Mouse (Mus musculus): ENCODE measurements around the gene Muc1. TPM values are rescaled to one million over a fixed set of nuclear protein-coding genes. Genes with fewer than 3 reads are reported as not detected.
"Not testable (repeated sequence)": the region's sequence is repeated elsewhere in the genome, so short reads cannot be mapped to it uniquely, and the experiment has no call there.

The Muc1 gene
- polyA plus RNA-seq, 1 experiment: 0.99 TPM

- 87% methylated on average over 6 of the region's 6 CpGs for WGBS
- DNase-seq (ENCODE audit: low read depth, low spot score): no peak
Measured at GRCm38 (mm10) chr3:89208736-89209135, 20.1 kb upstream of the Muc1 start.

- WGBS: 93% methylated on average over 7 of the region's 7 CpGs
- no peak for DNase-seq (ENCODE audit: low read depth, low spot score)
Measured at GRCm38 (mm10) chr3:89209731-89210130, 19.1 kb upstream of the Muc1 start.

GRCm38 (mm10) chr3:89210162-89210561 is 18.7 kb upstream of the Muc1 start:
- WGBS: 68% methylated on average over 13 of the region's 13 CpGs
- DNase-seq (ENCODE audit: low read depth, low spot score): no peak

GRCm38 (mm10) chr3:89210731-89211130 is 18.1 kb upstream of the Muc1 start:
- DNase-seq (ENCODE audit: low read depth, low spot score): no peak
- 52% methylated on average over 7 of the region's 7 CpGs for WGBS

- no peak for DNase-seq (ENCODE audit: low read depth, low spot score)
- 1% methylated on average over 68 of the region's 69 CpGs for WGBS
Measured at GRCm38 (mm10) chr3:89213803-89214530, 14.9 kb upstream of the Muc1 start.

GRCm38 (mm10) chr3:89214681-89215411 is 14.0 kb upstream of the Muc1 start, which contains the start of gene Thbs3:
TSS of gene Thbs3 (plus strand) at chr3:89215180.
- WGBS: 3% methylated on average over 19 of the region's 19 CpGs
- no peak for DNase-seq (ENCODE audit: low read depth, low spot score)

- under 1% methylated on average over 6 of the region's 6 CpGs for WGBS
- DNase-seq (ENCODE audit: low read depth, low spot score): no peak
Measured at GRCm38 (mm10) chr3:89215853-89216252, 13.0 kb upstream of the Muc1 start.

GRCm38 (mm10) chr3:89216407-89216806 is 12.4 kb upstream of the Muc1 start:
- not testable (repeated sequence) for DNase-seq (ENCODE audit: low read depth, low spot score)
- 71% methylated on average over 7 of the region's 7 CpGs for WGBS

- 93% methylated on average over 1 of the region's 1 CpGs for whole genome bisulfite sequencing
Measured at GRCm38 (mm10) chr3:89218271-89218670, 10.6 kb upstream of the Muc1 start.

GRCm38 (mm10) chr3:89219546-89219945 is 9.3 kb upstream of the Muc1 start:
- 60% methylated on average over 8 of the region's 8 CpGs for WGBS
- no peak for DNase-seq (ENCODE audit: low read depth, low spot score)

More at GRCm38 (mm10) chr3:89218271-89218670, 10.6 kb upstream of the Muc1 start:
- no peak for DNase-seq (ENCODE audit: low read depth, low spot score)

- no peak for DNase-seq (ENCODE audit: low read depth, low spot score)
- 83% methylated on average over 5 of the region's 5 CpGs for WGBS
Measured at GRCm38 (mm10) chr3:89221167-89221566, 7.7 kb upstream of the Muc1 start.

- WGBS: 81% methylated on average over 11 of the region's 11 CpGs
Measured at GRCm38 (mm10) chr3:89224796-89225195, 4.1 kb upstream of the Muc1 start.

GRCm38 (mm10) chr3:89225321-89225815 is 3.5 kb upstream of the Muc1 start:
- WGBS: 79% methylated on average over 12 of the region's 12 CpGs
- no peak for DNase-seq (ENCODE audit: low read depth, low spot score)

More at GRCm38 (mm10) chr3:89224796-89225195, 4.1 kb upstream of the Muc1 start:
- DNase-seq (ENCODE audit: low read depth, low spot score): no peak

- DNase-seq (ENCODE audit: low read depth, low spot score): no peak
- 79% methylated on average over 4 of the region's 4 CpGs for WGBS
Measured at GRCm38 (mm10) chr3:89225918-89226317, 2.9 kb upstream of the Muc1 start.

- WGBS: 76% methylated on average over 11 of the region's 11 CpGs
- no peak for DNase-seq (ENCODE audit: low read depth, low spot score)
Measured at GRCm38 (mm10) chr3:89226361-89226760, 2.5 kb upstream of the Muc1 start.

- no peak for DNase-seq (ENCODE audit: low read depth, low spot score)
- 24% methylated on average over 21 of the region's 21 CpGs for WGBS
Measured at GRCm38 (mm10) chr3:89226900-89227299, 2.0 kb upstream of the Muc1 start, which contains the start of gene Mtx1. TSS of gene Mtx1 (minus strand) at chr3:89227088.

GRCm38 (mm10) chr3:89227307-89228179 is 1.3 kb upstream of the Muc1 start:
- WGBS: 5% methylated on average over 41 of the region's 41 CpGs
- DNase-seq (ENCODE audit: low read depth, low spot score): no peak

GRCm38 (mm10) chr3:89228180-89228549 is 692 bp upstream of the Muc1 start:
- WGBS: under 1% methylated on average over 20 of the region's 20 CpGs
- DNase-seq (ENCODE audit: low read depth, low spot score): no peak

GRCm38 (mm10) chr3:89229276-89229675 is 419 bp downstream of the Muc1 start:
- no peak for DNase-seq (ENCODE audit: low read depth, low spot score)
- 63% methylated on average over 4 of the region's 4 CpGs for WGBS

GRCm38 (mm10) chr3:89230561-89230960 is 1.7 kb downstream of the Muc1 start:
- WGBS: 85% methylated on average over 2 of the region's 2 CpGs
- DNase-seq (ENCODE audit: low read depth, low spot score): no peak
